ENCODE assay signal across 8 mouse cellular contexts in genomic region chr12:86000641-86001073, GRCm38 (mm10).
DNase-seq lines count a peak whose midpoint lies in the region; ATAC-seq and TF ChIP-seq lines count a peak whose summit lies in the region.

No protein-coding gene starts in this region.

- WGBS in forebrain, embryonic 12.5 days: 39% methylated on average over 9 of the region's 9 CpGs
- WGBS in heart, embryonic 16.5 days: 14% methylated on average over 9 of the region's 9 CpGs
- WGBS in neural tube, embryonic 15.5 days: 37% methylated on average over 9 of the region's 9 CpGs

- no peaks in the 10 kb centered on the region for H3K9me3 ChIP-seq in forebrain, embryonic 12.5 days
- no peaks in the 10 kb centered on the region for H3K9me3 ChIP-seq in heart, embryonic 16.5 days (replicated peaks; ENCODE audit: control insufficient read depth, low read length)
- no peaks in the 10 kb centered on the region for H3K9me3 ChIP-seq in neural tube, embryonic 15.5 days (replicated peaks)

- ATAC-seq in forebrain, embryonic 12.5 days (ENCODE audit: low FRiP score): peak; percentile 60; the same call in 1 of the 2 replicates
- ATAC-seq in heart, embryonic 16.5 days (replicated peaks; ENCODE audit: extremely low read depth, insufficient read depth, low FRiP score): peak; percentile 89
- ATAC-seq in neural tube, embryonic 15.5 days (ENCODE audit: low FRiP score): peak; percentile 35; the same call in 1 of the 2 replicates
- ATAC-seq in granulocyte monocyte progenitor cell, adult 5-6 weeks (replicated peaks; ENCODE audit: poor library complexity, severe bottlenecking): no peak

- no peaks in the 10 kb centered on the region for H3K27me3 ChIP-seq in C2C12 (ENCODE audit: control insufficient read depth, insufficient read depth, insufficient read length)
- no peaks in the 10 kb centered on the region for H3K27me3 ChIP-seq in forebrain, embryonic 12.5 days
- H3K27me3 ChIP-seq in heart, embryonic 16.5 days (ENCODE audit: control insufficient read depth, insufficient read depth, low read length): no peaks in the 10 kb centered on the region
- H3K27me3 ChIP-seq in neural tube, embryonic 15.5 days (replicated peaks): no peaks in the 10 kb centered on the region

- no peaks in the 10 kb centered on the region for H3K79me2 ChIP-seq in C2C12 (ENCODE audit: control insufficient read depth, insufficient read depth)

- peaks cover 2% of the 10 kb centered on the region for H3K79me3 ChIP-seq in C2C12 (ENCODE audit: low read depth)

- peaks cover 20% of the 10 kb centered on the region for H3K36me3 ChIP-seq in C2C12 (ENCODE audit: control insufficient read depth, insufficient read depth)
- H3K36me3 ChIP-seq in forebrain, embryonic 12.5 days (replicated peaks): no peaks in the 10 kb centered on the region
- H3K36me3 ChIP-seq in heart, embryonic 16.5 days (ENCODE audit: control insufficient read depth, insufficient read depth): peaks cover 6% of the 10 kb centered on the region
- peaks cover 4% of the 10 kb centered on the region; the same call in 1 of the 2 replicates for H3K36me3 ChIP-seq in neural tube, embryonic 15.5 days

- H3K4me2 ChIP-seq in forebrain, embryonic 12.5 days: no peak overlapping the region
- H3K4me2 ChIP-seq in heart, embryonic 16.5 days (ENCODE audit: low read depth, low read length): peak overlapping the region; percentile 52
- H3K4me2 ChIP-seq in neural tube, embryonic 15.5 days: no peak overlapping the region

- H3K27ac ChIP-seq in forebrain, embryonic 12.5 days: peak overlapping the region; percentile 59
- peak overlapping the region; percentile 86 for H3K27ac ChIP-seq in heart, embryonic 16.5 days (ENCODE audit: low read length)
- H3K27ac ChIP-seq in neural tube, embryonic 15.5 days (replicated peaks): peak overlapping the region; percentile 63; the same call in 1 of the 2 replicates

- no peak overlapping the region for H3ac ChIP-seq in C2C12 (ENCODE audit: control insufficient read depth, insufficient read length, low read depth)

- peaks cover 13% of the 10 kb centered on the region; the same call in 1 of the 2 replicates for H3K4me1 ChIP-seq in forebrain, embryonic 12.5 days
- peaks cover 17% of the 10 kb centered on the region for H3K4me1 ChIP-seq in heart, embryonic 16.5 days (ENCODE audit: control insufficient read depth, insufficient read depth, low read length)
- peaks cover 13% of the 10 kb centered on the region; the same call in 1 of the 2 replicates for H3K4me1 ChIP-seq in neural tube, embryonic 15.5 days

- no peak overlapping the region; the same call in 1 of the 2 replicates for H3K9ac ChIP-seq in forebrain, embryonic 12.5 days
- peak overlapping the region; percentile 53 for H3K9ac ChIP-seq in heart, embryonic 16.5 days (ENCODE audit: low read length)
- H3K9ac ChIP-seq in neural tube, embryonic 15.5 days (replicated peaks): no peak overlapping the region

- no peak for TF ChIP-seq CTCF in C2C12 (IDR thresholded peaks at IDR 0.05; ENCODE audit: control insufficient read depth, insufficient read depth, insufficient read length)

- no peak overlapping the region for H3K4me3 ChIP-seq in C2C12 (ENCODE audit: insufficient read depth, poor library complexity, severe bottlenecking)
- no peak overlapping the region for H3K4me3 ChIP-seq in forebrain, embryonic 12.5 days (replicated peaks)
- peak overlapping the region; percentile 13; the same call in 1 of the 2 replicates for H3K4me3 ChIP-seq in heart, embryonic 16.5 days (ENCODE audit: low read length)
- no peak overlapping the region for H3K4me3 ChIP-seq in neural tube, embryonic 15.5 days (replicated peaks)

- peak; percentile 45 to 47 for DNase-seq in adrenal gland, adult 18-20 months (ENCODE audit: low spot score in 2 of 2)
- peak; percentile 23 to 37 for DNase-seq in left cerebral cortex, adult 9 months (ENCODE audit: low spot score in 2 of 2)
- no peak for DNase-seq in cerebellum, postnatal 14 days

TF ChIP-seq in C2C12, 6 proteins besides CTCF, POLR2A, EP300 and RAD21:
- TF ChIP-seq MYOG (IDR thresholded peaks at IDR 0.05; ENCODE audit: control insufficient read depth, extremely low read depth, insufficient read length) (no peak), MAX (IDR thresholded peaks at IDR 0.05) (peak; percentile 81), USF1 (IDR thresholded peaks at IDR 0.05; ENCODE audit: low read depth) (no peak), MYOD1 (IDR thresholded peaks at IDR 0.05; ENCODE audit: control insufficient read depth, insufficient read length, low read depth) (no peak), CEBPB (IDR thresholded peaks at IDR 0.05; ENCODE audit: low read depth) (no peak), FOSL1 (IDR thresholded peaks at IDR 0.05; ENCODE audit: insufficient read depth, low read length, poor library complexity, severe bottlenecking) (peak; percentile 50)

Comparison
In these comparisons a context has a peak if more than half of its experiments do, and no peak if none do; other contexts are left out.
1. DNase-seq: peak in adrenal gland, adult 18-20 months (2 of 2) and left cerebral cortex, adult 9 months (2 of 2); none in cerebellum, postnatal 14 days (0 of 2).
2. Peak in every context shown above with its lines, with median percentiles within 50 percentile points of each other: H3K27ac ChIP-seq.